Mouse (Mus musculus): ENCODE measurements around the gene Etv4. TPM values are rescaled to one million over a fixed set of nuclear protein-coding genes. Genes with fewer than 3 reads are reported as not detected.

Gene Etv4
- polyA plus RNA-seq, 1 experiment from 2014 or later: 52.9 TPM

DNA sequence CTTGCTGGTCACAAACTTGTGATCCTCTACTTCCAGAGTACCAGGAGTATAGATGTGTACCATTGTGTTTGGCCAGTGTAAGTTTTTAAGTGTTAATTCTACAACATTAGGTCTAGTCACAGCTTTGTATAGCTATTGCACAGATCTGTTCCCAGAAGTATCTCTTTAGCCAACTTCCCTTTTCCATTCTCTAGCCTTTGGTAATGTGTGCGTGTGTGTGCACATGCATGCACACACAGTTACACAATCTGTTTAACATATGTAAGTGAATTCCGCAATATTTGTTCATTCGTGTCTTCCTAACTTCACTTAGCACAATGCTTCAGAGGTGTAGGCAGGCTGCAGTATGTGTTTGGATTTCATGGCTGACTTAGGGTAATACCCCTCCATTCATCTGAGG is 25.6 kb downstream of the Etv4 start:
- Histone ChIP-seq H3K27me3 (ENCODE audit: control insufficient read depth, insufficient read depth, low read length) (no peaks in the 10 kb centered on the region), H3K4me2 (replicated peaks; ENCODE audit: low read depth, low read length) (no peak overlapping the region), H3K27ac (ENCODE audit: low read depth, low read length) (no peak overlapping the region), H3K9ac (ENCODE audit: low read depth, low read length) (no peak overlapping the region), H3K4me3 (ENCODE audit: low read length) (no peak overlapping the region), H3K9me3 (ENCODE audit: control insufficient read depth, low read length) (no peaks in the 10 kb centered on the region), H3K4me1 (ENCODE audit: control insufficient read depth, insufficient read depth, low read length) (no peaks in the 10 kb centered on the region), H3K36me3 (ENCODE audit: control insufficient read depth, insufficient read depth, low read length) (peaks cover 80% of the 10 kb centered on the region)
- 94% methylated on average over 3 of the region's 3 CpGs for WGBS
- ATAC-seq (ENCODE audit: low FRiP score, low TSS enrichment): no peak

DNA sequence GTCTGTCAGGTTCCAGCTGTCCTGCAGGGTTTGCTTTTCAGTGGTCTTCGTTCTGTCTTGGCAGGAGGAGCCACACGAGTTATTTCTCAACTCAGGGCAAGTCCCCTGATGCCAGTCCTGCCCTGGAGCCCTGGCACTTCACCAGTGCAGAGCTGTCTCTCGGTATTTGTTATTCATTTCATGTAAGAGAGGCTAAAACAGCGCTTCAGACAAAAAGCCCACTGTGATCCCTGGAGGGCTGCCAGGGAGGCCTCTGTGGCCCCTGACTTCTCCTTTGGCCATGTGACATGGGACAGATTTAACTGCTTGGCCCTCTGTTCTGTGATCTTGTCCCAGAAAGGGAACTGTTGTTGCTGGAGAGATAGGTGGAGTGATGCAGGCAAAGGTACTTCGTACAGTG is 26.7 kb downstream of the Etv4 start:
- Histone ChIP-seq H3K4me2 (replicated peaks; ENCODE audit: low read depth, low read length) (no peak overlapping the region), H3K27ac (ENCODE audit: low read depth, low read length) (no peak overlapping the region), H3K9me3 (ENCODE audit: control insufficient read depth, low read length) (no peaks in the 10 kb centered on the region), H3K27me3 (ENCODE audit: control insufficient read depth, insufficient read depth, low read length) (no peaks in the 10 kb centered on the region), H3K36me3 (ENCODE audit: control insufficient read depth, insufficient read depth, low read length) (peaks cover 80% of the 10 kb centered on the region), H3K4me3 (ENCODE audit: low read length) (no peak overlapping the region), H3K4me1 (ENCODE audit: control insufficient read depth, insufficient read depth, low read length) (no peaks in the 10 kb centered on the region), H3K9ac (ENCODE audit: low read depth, low read length) (no peak overlapping the region)
- 80% methylated on average over 5 of the region's 5 CpGs for WGBS
- ATAC-seq (ENCODE audit: low FRiP score, low TSS enrichment): no peak

GRCm38 (mm10) chr11:101757366-101757765 is 27.8 kb downstream of the Etv4 start:
- no peaks in the 10 kb centered on the region for H3K9me3 ChIP-seq (ENCODE audit: control insufficient read depth, low read length)
- H3K27ac ChIP-seq (ENCODE audit: low read depth, low read length): peak overlapping the region; percentile 17; the same call in 1 of the 2 replicates
- ATAC-seq (ENCODE audit: low FRiP score, low TSS enrichment): no peak
- H3K4me1 ChIP-seq (ENCODE audit: control insufficient read depth, insufficient read depth, low read length): no peaks in the 10 kb centered on the region
- no peak overlapping the region for H3K4me2 ChIP-seq (replicated peaks; ENCODE audit: low read depth, low read length)
- H3K9ac ChIP-seq (ENCODE audit: low read depth, low read length): no peak overlapping the region
- no peak overlapping the region for H3K4me3 ChIP-seq (ENCODE audit: low read length)
- WGBS: 83% methylated on average over 8 of the region's 8 CpGs
- no peaks in the 10 kb centered on the region for H3K27me3 ChIP-seq (ENCODE audit: control insufficient read depth, insufficient read depth, low read length)
- H3K36me3 ChIP-seq (ENCODE audit: control insufficient read depth, insufficient read depth, low read length): peaks cover 83% of the 10 kb centered on the region

- 97% methylated on average over 8 of the region's 8 CpGs for WGBS
These were observed 28.6 kb downstream of the Etv4 start for GRCm38 (mm10) chr11:101756616-101757015.

DNA sequence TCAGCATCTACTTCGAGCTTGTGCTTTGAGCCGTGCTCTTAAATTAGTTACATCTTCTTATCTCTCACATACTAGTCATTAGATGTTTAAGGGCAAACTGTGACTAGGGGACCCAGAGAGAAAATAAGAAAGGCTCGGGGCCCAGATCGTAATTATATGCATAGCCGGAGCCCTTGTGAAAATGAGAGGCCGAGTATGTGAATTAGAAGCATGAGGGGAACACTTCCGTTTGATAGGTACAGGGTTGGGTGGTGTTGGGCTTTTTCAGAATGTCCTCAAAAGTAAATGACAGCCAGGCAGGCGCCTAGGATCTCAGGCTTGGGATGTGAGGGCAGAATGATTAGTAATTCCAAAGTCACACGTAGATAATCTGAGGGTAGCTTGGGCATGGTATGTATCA is 51.6 kb downstream of the Etv4 start:
- H3K4me2 ChIP-seq (replicated peaks; ENCODE audit: low read depth, low read length): peak overlapping the region; percentile 87
- H3K9me3 ChIP-seq (ENCODE audit: control insufficient read depth, low read length): no peaks in the 10 kb centered on the region
- WGBS: 30% methylated on average over 9 of the region's 9 CpGs
- ATAC-seq (ENCODE audit: low FRiP score, low TSS enrichment): no peak
- peaks cover 4% of the 10 kb centered on the region; the same call in 1 of the 2 replicates for H3K4me1 ChIP-seq (ENCODE audit: control insufficient read depth, insufficient read depth, low read length)
- no peaks in the 10 kb centered on the region for H3K27me3 ChIP-seq (ENCODE audit: control insufficient read depth, insufficient read depth, low read length)
- peaks cover 36% of the 10 kb centered on the region for H3K36me3 ChIP-seq (ENCODE audit: control insufficient read depth, insufficient read depth, low read length)
- peak overlapping the region; percentile 74 for H3K4me3 ChIP-seq (ENCODE audit: low read length)
- no peak overlapping the region for H3K27ac ChIP-seq (ENCODE audit: low read depth, low read length)
- H3K9ac ChIP-seq (ENCODE audit: low read depth, low read length): peak overlapping the region; percentile 82

More at GRCm38 (mm10) chr11:101756616-101757015, 28.6 kb downstream of the Etv4 start:
- ATAC-seq (ENCODE audit: low FRiP score, low TSS enrichment): no peak
- no peak overlapping the region for H3K4me2 ChIP-seq (replicated peaks; ENCODE audit: low read depth, low read length)
- H3K27ac ChIP-seq (ENCODE audit: low read depth, low read length): no peak overlapping the region
- no peak overlapping the region for H3K9ac ChIP-seq (ENCODE audit: low read depth, low read length)
- no peak overlapping the region for H3K4me3 ChIP-seq (ENCODE audit: low read length)
- H3K36me3 ChIP-seq (ENCODE audit: control insufficient read depth, insufficient read depth, low read length): peaks cover 87% of the 10 kb centered on the region
- no peaks in the 10 kb centered on the region for H3K4me1 ChIP-seq (ENCODE audit: control insufficient read depth, insufficient read depth, low read length)
- no peaks in the 10 kb centered on the region for H3K27me3 ChIP-seq (ENCODE audit: control insufficient read depth, insufficient read depth, low read length)
- H3K9me3 ChIP-seq (ENCODE audit: control insufficient read depth, low read length): no peaks in the 10 kb centered on the region

DNA sequence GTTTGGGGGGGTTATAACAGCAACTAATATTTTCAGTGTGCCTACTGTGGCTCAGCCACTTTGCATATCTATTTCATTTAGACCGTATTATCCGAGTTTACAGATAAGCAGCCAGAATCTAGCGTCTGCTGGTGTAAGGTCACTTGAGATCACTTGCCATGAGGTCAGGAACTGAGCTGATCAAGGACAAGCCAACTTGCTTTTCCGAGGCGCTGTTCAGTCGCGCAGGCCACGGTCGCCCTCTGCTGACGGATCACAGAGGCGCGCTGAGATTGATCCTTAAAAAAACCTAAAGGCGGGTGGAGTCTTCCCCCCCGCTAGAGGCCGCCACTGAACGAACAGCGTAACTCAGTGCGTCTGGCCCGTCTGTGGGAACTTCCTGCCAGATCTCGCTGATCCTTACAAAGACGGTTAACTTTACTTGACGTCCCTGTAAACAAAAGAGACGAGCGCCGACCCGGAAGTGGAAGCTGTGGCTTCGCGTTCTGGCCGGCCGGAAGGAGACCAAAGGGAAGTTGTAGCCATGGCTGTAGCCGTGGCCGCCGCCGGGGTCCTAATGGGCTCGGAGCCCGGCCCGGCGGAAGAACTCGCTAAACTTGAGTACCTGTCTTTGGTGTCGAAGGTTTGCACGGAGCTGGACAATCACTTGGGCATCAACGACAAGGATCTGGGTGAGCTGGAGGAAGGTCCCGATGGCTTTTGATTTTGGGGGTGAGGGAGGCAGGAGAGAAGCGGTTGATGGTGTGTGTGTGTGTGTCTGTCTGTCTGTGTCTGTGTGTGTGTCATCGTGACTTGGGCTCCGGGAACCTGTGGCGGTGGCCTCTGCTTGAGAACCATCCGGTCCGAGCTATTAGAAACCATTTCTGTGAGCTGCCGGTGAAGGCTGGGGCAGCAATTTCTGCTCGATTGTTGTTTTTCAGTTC is 52.4 kb downstream of the Etv4 start, which contains the start of gene Dhx8:
TSS of gene Dhx8 (plus strand) at position 402 of the 923 bp plus-strand sequence.
- H3K4me2 ChIP-seq (replicated peaks; ENCODE audit: low read depth, low read length): peak within 1 kb of the TSS; percentile 87
- H3K36me3 ChIP-seq (ENCODE audit: control insufficient read depth, insufficient read depth, low read length): peaks cover 29% of the 10 kb centered on the region
- whole genome bisulfite sequencing: under 1% methylated on average over 51 of the region's 51 CpGs
- H3K9ac ChIP-seq (ENCODE audit: low read depth, low read length): peak within 1 kb of the TSS; percentile 82
- H3K27ac ChIP-seq (ENCODE audit: low read depth, low read length): 0 out of 2 replicates have a peak within 1 kb of the TSS, but pooled peaks have one; percentile 24
- peaks cover 4% of the 10 kb centered on the region; the same call in 1 of the 2 replicates for H3K4me1 ChIP-seq (ENCODE audit: control insufficient read depth, insufficient read depth, low read length)
- no peaks in the 10 kb centered on the region for H3K9me3 ChIP-seq (ENCODE audit: control insufficient read depth, low read length)
- H3K4me3 ChIP-seq (ENCODE audit: low read length): peak within 1 kb of the TSS; percentile 74
- H3K27me3 ChIP-seq (ENCODE audit: control insufficient read depth, insufficient read depth, low read length): no peaks in the 10 kb centered on the region
- ATAC-seq (ENCODE audit: low FRiP score, low TSS enrichment): peak; percentile 97

DNA sequence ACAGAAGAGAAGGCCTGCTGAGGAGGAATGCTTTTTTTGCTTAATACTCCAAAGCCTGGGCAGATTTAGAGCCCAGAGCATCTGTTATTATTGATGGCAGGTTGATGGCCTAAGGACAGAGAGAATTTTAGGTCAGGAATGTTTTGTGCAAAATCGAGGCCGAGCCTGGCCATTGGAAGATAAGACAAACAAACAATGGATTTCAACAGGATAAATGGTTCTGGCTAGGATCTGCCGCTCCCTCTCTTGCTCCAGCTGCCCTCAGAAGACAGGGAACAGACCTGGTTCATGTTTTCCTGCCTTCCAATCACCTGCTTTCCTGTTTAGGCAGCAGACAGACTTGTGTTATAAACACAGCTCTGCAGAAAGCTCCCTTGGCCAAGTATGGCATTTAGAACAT is 55.9 kb downstream of the Etv4 start:
- Histone ChIP-seq H3K27me3 (ENCODE audit: control insufficient read depth, insufficient read depth, low read length) (no peaks in the 10 kb centered on the region), H3K9ac (ENCODE audit: low read depth, low read length) (no peak overlapping the region), H3K4me3 (ENCODE audit: low read length) (no peak overlapping the region), H3K4me1 (ENCODE audit: control insufficient read depth, insufficient read depth, low read length) (peaks cover 4% of the 10 kb centered on the region; the same call in 1 of the 2 replicates), H3K27ac (ENCODE audit: low read depth, low read length) (no peak overlapping the region), H3K4me2 (replicated peaks; ENCODE audit: low read depth, low read length) (no peak overlapping the region), H3K36me3 (ENCODE audit: control insufficient read depth, insufficient read depth, low read length) (no peaks in the 10 kb centered on the region), H3K9me3 (ENCODE audit: control insufficient read depth, low read length) (no peaks in the 10 kb centered on the region)
- no peak for ATAC-seq (ENCODE audit: low FRiP score, low TSS enrichment)
- 50% methylated on average over 3 of the region's 3 CpGs for WGBS

DNA sequence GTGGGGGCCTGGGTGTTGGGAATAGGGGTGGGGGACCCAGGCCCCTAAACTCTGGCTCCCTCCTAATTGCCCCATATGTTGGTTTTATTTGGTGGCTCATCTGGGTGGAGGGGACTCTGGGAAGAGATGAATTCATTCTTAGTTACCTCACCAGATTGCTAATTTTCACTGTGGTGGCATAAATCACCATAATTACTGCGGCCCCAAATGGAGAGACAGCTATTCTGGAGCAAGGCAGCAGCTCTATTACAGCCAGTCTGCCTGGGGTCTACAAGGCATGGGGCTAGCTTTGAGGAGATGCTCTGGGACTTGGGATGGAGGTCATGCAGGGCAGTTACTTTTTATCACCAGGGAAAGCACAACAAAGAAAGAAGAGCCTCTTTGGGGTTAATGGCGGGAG is 58.4 kb downstream of the Etv4 start:
- Histone ChIP-seq H3K4me1 (ENCODE audit: control insufficient read depth, insufficient read depth, low read length) (no peaks in the 10 kb centered on the region), H3K4me2 (replicated peaks; ENCODE audit: low read depth, low read length) (no peak overlapping the region), H3K4me3 (ENCODE audit: low read length) (no peak overlapping the region), H3K36me3 (ENCODE audit: control insufficient read depth, insufficient read depth, low read length) (no peaks in the 10 kb centered on the region), H3K9ac (ENCODE audit: low read depth, low read length) (no peak overlapping the region), H3K27me3 (ENCODE audit: control insufficient read depth, insufficient read depth, low read length) (no peaks in the 10 kb centered on the region), H3K9me3 (ENCODE audit: control insufficient read depth, low read length) (no peaks in the 10 kb centered on the region), H3K27ac (ENCODE audit: low read depth, low read length) (no peak overlapping the region)
- WGBS: 17% methylated on average over 2 of the region's 2 CpGs
- ATAC-seq (ENCODE audit: low FRiP score, low TSS enrichment): no peak

DNA sequence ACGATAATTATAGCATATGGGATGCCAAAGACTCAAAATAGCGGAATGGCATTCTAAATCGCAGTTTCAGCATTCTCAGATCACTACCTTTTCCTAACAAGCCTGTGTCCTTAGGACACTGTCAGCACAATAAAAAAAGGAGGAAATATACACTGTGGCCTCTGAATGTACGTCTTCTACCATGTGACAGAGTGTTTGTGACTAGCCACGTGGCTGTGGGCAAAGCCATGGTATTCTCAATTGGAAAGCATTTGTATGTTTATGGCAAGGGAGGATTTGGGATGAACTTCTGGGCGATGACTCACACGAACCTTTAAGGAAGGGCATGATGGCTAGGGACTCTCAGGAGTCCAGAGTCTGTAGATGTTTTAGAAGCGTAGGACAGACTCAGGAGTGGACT is 60.1 kb downstream of the Etv4 start:
- H3K4me3 ChIP-seq (ENCODE audit: low read length): no peak overlapping the region
- H3K9ac ChIP-seq (ENCODE audit: low read depth, low read length): no peak overlapping the region
- no peaks in the 10 kb centered on the region for H3K4me1 ChIP-seq (ENCODE audit: control insufficient read depth, insufficient read depth, low read length)
- no peak overlapping the region for H3K4me2 ChIP-seq (replicated peaks; ENCODE audit: low read depth, low read length)
- ATAC-seq (ENCODE audit: low FRiP score, low TSS enrichment): no peak
- H3K27me3 ChIP-seq (ENCODE audit: control insufficient read depth, insufficient read depth, low read length): no peaks in the 10 kb centered on the region
- no peak overlapping the region for H3K27ac ChIP-seq (ENCODE audit: low read depth, low read length)
- 82% methylated on average over 8 of the region's 8 CpGs for WGBS
- H3K36me3 ChIP-seq (ENCODE audit: control insufficient read depth, insufficient read depth, low read length): no peaks in the 10 kb centered on the region
- no peaks in the 10 kb centered on the region for H3K9me3 ChIP-seq (ENCODE audit: control insufficient read depth, low read length)

Measured in kidney, embryonic 14.5 days (tissue).